Mouse (Mus musculus) embryo, embryonic 10.5 days (tissue): ENCODE data around the gene Dok5.
A peak's percentile ranks its signal among the peaks of the same experiment; 100 is the strongest.

Source experiments
- DNase-seq: peaks from one replicate; pipeline ENCODE4 v3.0.0-alpha.2; 2015; ENCODE audit warnings: low spot score

Dok5 gene

GRCm38 (mm10) chr2:170731632-170732561 is at the start of gene Dok5:
Gene Dok5 (plus strand): TSS chr2:170731807.
- DNase-seq = peak; percentile 72

- peak; percentile 27 for DNase-seq
Observed at GRCm38 (mm10) chr2:170683385-170683784, 48.2 kb upstream of the Dok5 start.

- DNase-seq = no peak
Observed at GRCm38 (mm10) chr2:170695071-170695936, 36.3 kb upstream of the Dok5 start.

- DNase-seq = peak; percentile 15
Observed at GRCm38 (mm10) chr2:170695937-170696510, 35.6 kb upstream of the Dok5 start.

GRCm38 (mm10) chr2:170700471-170700870 is 31.1 kb upstream of the Dok5 start:
- no peak for DNase-seq

GRCm38 (mm10) chr2:170706488-170706887 is 25.1 kb upstream of the Dok5 start:
- DNase-seq = no peak

- DNase-seq = no peak
Observed at GRCm38 (mm10) chr2:170707672-170708071, 23.9 kb upstream of the Dok5 start.

GRCm38 (mm10) chr2:170708901-170709300 is 22.7 kb upstream of the Dok5 start:
- no peak for DNase-seq

- DNase-seq = no peak
Observed at GRCm38 (mm10) chr2:170712658-170713285, 18.8 kb upstream of the Dok5 start.

GRCm38 (mm10) chr2:170720386-170720785 is 11.2 kb upstream of the Dok5 start:
- DNase-seq = no peak

- no peak for DNase-seq
Observed at GRCm38 (mm10) chr2:170724136-170724535, 7.5 kb upstream of the Dok5 start.

- no peak for DNase-seq
Observed at GRCm38 (mm10) chr2:170724716-170725115, 6.9 kb upstream of the Dok5 start.

GRCm38 (mm10) chr2:170725796-170726195 is 5.8 kb upstream of the Dok5 start:
- no peak for DNase-seq

GRCm38 (mm10) chr2:170726996-170727710 is 4.5 kb upstream of the Dok5 start:
- no peak for DNase-seq

- no peak for DNase-seq
Observed at GRCm38 (mm10) chr2:170728864-170729263, 2.7 kb upstream of the Dok5 start.

GRCm38 (mm10) chr2:170729661-170730060 is 1.9 kb upstream of the Dok5 start:
- no peak for DNase-seq

GRCm38 (mm10) chr2:170730136-170730535 is 1.5 kb upstream of the Dok5 start:
- DNase-seq = no peak

- no peak for DNase-seq
Observed at GRCm38 (mm10) chr2:170730781-170731180, 826 bp upstream of the Dok5 start.

GRCm38 (mm10) chr2:170731205-170731604 is 402 bp upstream of the Dok5 start:
- DNase-seq = peak; percentile 45

GRCm38 (mm10) chr2:170733671-170734070 is 2.1 kb downstream of the Dok5 start:
- DNase-seq = no peak

GRCm38 (mm10) chr2:170734446-170734845 is 2.8 kb downstream of the Dok5 start:
- peak; percentile 47 for DNase-seq
